Mouse (Mus musculus) cerebellum, postnatal 10 days (tissue): ENCODE measurements at regions not wholly inside any gene's neighbourhood (a gene's known extent, or its start where the extent isn't known, plus 50 kb on each side); places are given as distances from the start of the nearest gene placed in this dataset.
"Not testable (repeated sequence)": the region's sequence is repeated elsewhere in the genome, so short reads cannot be mapped to it uniquely, and the experiment has no call there.

ENCODE experiments used
- DNase-seq, 2 experiments: peaks; one replicate each; pipeline ENCODE4 v3.0.0; 2021; ENCODE audit warnings: mixed read lengths in 2 of 2

DNA sequence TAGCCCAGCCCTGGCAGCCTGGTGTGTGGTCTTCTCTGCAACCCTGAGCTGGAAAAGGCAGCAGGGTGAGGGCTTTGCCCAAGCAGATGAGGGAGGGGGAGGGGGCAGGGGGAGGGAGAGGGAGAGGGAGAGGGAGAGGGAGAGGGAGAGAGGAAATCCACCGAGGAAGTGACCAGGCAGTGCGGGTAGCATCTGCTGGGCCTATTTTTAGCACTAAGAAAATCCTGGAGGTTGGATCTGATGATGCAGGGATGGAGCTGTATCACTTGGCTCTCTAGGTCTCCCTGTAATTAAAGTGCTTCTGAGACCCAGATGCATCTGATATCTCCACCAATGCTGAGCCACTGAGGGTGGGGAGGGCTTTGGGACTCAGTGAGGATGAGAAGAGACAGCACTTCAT, 61.2 kb upstream of the Atxn1 start:
- peak in 1 of 2 experiments; percentile 20 for DNase-seq

DNA sequence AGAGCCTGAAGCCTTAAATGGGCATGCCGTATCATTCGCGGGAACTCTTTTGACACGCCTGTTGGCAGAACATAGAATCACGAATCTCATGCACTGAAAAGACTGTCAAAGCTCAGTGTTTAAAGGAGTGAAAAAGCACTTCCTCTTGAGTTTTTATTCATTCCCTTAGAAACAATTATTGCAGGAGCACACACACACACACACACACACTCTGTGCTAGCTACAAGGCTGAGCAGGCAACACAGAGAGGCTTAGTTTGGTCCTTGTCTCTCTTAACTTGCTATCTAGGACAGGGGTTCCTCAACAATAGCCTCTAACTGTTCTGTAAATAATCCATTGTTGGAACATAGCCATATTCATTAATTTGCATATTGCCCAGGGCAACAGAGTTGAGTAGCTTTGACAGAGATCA, 58.8 kb upstream of the Atxn1 start:
- no peak for DNase-seq

DNA sequence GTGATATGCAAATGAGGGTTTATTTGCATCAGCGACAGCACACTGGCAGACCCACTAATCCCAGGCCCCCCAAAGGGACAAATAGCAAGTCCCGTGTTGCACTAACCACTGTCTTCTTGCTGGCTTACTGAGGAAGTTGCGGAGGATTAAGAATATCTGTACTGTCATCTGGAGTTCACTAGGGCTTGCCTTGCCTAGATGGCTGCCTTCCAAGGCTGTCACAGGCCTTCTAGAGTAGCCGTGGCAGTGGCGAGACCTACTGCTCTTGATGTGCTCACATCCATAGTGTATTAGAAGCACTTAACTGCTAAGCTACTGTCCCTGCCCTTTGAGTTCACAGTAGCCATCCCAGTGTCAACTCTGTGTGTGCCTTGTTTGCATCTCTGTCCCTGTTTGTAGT, 58.4 kb upstream of the Atxn1 start:
- peak; percentile 33 to 38 for DNase-seq

DNA sequence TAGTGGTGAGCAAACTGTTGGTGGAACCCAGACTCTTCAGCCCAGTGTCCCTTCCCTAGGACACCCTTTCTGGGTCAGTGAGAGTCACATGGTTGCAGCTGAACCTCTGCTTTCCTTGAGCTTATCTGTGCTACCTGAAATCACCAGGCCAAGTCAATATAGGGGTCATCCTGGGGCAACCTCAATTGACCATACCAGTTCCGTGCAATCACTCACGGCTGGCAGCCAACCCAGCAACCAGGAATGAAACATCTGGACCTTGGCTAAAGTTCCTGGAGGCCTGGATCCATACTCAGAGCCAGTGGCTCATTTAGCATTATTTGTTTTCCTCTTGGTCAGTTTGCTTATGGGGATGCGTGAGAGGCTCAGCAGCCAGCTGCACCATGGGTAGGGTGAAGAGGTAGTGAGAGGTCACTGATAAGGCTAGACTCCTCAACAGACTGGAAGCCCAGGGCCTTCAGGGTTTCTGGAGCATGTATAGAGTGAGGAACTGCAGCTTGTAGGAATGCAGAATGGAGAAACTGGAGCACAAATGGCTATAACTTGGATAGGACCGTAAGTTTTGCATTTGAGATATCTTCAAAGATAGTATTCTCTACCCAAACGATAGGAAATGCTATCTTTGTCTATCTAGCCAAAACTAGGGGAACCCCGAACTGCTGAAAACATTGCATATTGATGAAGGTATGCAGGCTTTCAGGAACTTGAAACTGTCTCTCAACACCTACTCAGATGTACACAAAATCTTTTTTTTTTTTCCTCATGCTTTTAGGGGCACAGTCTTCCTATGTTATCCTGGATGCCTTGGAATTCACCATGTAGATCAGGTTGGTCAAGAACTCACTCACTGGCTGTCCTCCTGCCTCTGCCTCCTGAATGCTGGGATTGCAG, 56.4 kb upstream of the Atxn1 start:
- no peak for DNase-seq

DNA sequence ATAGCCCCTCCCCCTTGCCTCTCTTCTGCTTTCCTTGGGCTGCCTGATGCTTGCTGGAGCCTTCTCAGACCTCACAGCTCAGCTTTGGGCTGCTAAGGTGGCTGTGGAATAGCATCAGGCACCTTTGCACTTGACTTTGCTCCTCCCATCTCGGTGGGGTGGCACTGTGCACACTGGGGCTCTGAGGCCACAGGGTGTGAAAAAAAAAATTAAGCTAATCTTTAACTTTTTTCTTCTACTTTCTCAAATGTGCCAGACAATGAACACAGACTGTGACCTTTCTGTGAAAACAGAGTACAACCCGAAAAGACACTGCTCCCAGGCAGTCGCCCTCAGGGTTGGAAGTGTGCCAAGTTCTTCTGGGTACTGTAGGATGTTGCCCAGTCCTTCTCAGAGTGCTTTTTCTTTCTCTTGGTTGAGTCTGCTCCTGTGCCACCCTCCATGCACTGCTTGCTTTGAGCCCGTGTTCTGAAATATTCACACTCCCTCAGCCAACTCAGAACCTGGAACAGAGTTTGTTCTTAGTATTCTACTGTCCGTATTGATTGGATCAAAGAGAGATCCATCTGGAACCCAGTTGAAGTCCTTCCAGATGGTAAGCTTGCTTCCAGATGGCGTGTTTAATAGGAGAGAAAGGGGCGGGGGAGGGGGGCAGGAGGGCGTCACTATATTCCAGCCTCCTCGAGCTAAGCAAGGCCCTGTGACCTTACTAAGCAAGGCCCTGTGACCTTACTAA, 54.8 kb upstream of the Atxn1 start:
- DNase-seq: peak; percentile 77 to 78

DNA sequence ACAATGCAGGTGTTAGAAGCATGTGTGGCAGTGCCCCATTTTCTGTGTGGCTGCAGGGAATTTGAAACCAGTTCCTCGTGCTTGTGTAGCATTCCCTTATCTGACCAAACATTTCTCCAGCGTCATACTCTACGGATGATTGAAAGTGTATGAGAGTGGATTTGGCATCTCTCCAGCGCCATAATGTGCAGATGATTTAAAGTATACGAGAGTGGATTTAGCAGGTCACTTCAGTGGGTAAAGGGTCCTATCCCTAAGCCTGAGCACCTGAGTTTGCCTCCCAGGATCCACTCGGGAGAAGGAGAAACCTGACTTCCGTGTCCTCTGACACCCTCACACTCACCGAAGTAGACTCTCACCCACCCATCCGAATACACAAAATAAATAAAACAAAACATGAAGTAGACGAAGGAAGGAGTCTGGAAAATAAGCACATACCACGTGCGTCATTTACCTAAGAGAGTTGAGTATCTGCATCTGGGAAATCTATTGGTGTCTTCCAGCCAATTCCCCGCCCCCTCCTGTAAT, 54.2 kb upstream of the Atxn1 start:
- DNase-seq: no peak

DNA sequence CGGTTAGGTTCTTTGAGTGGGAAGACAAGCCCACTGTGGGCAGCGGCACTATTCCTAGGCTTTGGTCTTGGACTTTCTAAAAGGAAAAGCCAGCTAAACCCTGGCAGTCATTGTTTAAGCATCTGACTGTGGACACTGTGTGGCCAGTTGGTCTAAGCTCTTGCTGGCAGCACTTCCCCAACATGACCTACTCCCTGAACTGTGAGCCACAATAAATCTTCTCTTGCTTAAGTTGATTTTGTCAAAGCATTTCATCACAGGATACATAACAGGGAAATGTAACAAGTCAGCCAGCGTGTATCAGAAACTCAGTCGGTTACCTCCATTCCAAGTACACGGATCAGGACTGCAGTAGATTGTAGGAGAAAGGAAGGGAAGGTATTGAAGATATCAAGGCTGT, 52.9 kb upstream of the Atxn1 start:
- DNase-seq: no peak

DNA sequence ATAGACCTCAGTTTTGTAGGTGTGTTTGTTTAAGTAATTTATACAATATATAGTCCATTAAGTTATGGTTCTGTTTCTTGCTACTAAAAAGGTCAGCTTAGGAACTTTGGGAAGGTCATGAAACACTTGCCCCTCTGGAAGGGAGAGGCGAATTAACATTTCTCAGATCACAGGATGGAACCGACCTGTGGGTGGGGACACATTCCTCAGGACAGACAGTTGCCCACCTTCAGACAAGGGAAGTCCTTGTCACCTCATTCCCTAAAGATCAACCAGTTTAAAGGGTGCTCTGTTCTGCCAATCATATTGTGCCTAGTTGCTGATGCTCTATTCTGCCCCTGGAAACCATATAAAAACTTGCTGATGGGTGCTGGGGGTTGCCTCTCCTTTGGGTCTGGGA, 52.2 kb upstream of the Atxn1 start:
- DNase-seq: not testable (repeated sequence)

DNA sequence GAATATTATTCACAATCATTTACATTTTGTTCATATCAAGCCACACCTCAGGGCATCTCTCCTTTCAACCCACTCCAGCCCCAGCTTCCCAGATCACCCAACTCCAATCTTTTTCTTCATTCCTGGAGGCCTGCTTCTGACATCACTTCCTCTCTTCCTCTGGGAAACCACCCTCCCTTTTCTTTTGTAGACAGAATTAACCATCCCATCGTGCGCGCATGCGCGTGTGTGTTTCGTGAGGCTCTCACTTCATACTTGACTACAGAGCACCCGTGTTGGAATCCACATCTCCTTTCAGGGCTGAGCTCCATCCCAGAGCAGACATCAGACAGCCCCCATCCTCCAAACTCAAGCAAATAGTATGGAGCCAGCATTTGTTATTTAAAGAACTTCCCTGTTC, 50.4 kb upstream of the Atxn1 start:
- no peak for DNase-seq

DNA sequence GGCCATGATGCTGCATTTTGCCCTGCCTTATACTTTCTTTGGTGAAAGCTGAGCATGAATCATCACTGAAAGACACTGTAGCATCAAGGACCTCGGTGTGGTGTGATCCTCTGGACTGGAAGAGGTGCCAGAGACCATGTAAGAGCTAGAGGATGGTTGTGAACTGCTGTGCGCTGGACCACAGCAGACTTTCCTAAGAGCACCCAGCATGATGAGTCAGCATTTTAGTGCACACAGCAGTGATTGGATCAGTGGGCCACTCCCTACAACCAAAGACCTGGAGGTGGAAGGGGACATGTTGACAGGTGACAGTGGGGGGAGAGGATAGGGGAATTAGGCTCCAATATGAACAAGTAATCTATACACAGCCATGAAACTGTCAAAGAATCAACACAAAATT, 49.8 kb upstream of the Atxn1 start:
- DNase-seq: no peak
